Mouse (Mus musculus): ENCODE measurements at regions not wholly inside any gene's neighbourhood (a gene's known extent, or its start where the extent isn't known, plus 50 kb on each side); places are given as distances from the start of the nearest gene placed in this dataset.

GRCm38 (mm10) chr1:67571616-67572015 is 448.8 kb downstream of the Cps1 start:
- TF ChIP-seq CTCF (IDR thresholded peaks at IDR 0.05; ENCODE audit: low read depth) (no peak), EP300 (optimal IDR thresholded peaks at IDR 0.05) (no peak)

Measured in stomach, postnatal 0 days (tissue).